Mouse (Mus musculus) hindbrain, embryonic 12.5 days (tissue): Measurements from ENCODE around the gene Ltbp2. TPM values are rescaled to one million over a fixed set of nuclear protein-coding genes. Genes with fewer than 3 reads are reported as not detected.

Experiments
- ATAC-seq: fragments of 200-750 bp; cut with Nextera tagmentation; 2 replicates; pipeline ENCODE4 v1.8.0; 2017; ENCODE audit warnings: moderate TSS enrichment; ENCODE audit not compliant: low FRiP score
- H3K27ac ChIP-seq: fragments of 300-500 bp; sonication (generic); 2 replicates; pipeline ENCODE4 v1.5.1; 2016; ENCODE audit warnings: mild to moderate bottlenecking
- H3K27me3 ChIP-seq: fragments of 300-500 bp; sonication (generic); 2 replicates; pipeline ENCODE4 v1.6.1; 2016; ENCODE audit warnings: mild to moderate bottlenecking
- H3K36me3 ChIP-seq: fragments of 300-500 bp; sonication (generic); 2 replicates; pipeline ENCODE4 v1.6.1; 2016; ENCODE audit warnings: mild to moderate bottlenecking
- H3K4me1 ChIP-seq: fragments of 300-500 bp; sonication (generic); 2 replicates; pipeline ENCODE4 v1.6.1; 2016
- H3K4me2 ChIP-seq: fragments of 300-500 bp; sonication (generic); replicated peaks from 2 replicates; pipeline ENCODE4 v1.6.1; 2016; ENCODE audit warnings: mild to moderate bottlenecking
- H3K4me3 ChIP-seq: fragments of 300-500 bp; sonication (generic); 2 replicates; pipeline ENCODE4 v1.5.1; 2016; ENCODE audit warnings: mild to moderate bottlenecking
- H3K9ac ChIP-seq: fragments of 300-500 bp; sonication (generic); 2 replicates; pipeline ENCODE4 v1.6.1; 2016; ENCODE audit warnings: mild to moderate bottlenecking, moderate library complexity
- H3K9me3 ChIP-seq: fragments of 300-500 bp; sonication (generic); replicated peaks from 2 replicates; pipeline ENCODE4 v1.6.1; 2016; ENCODE audit warnings: mild to moderate bottlenecking
- WGBS: fragments of 180-500 bp; shearing (Covaris S2); methylation state at CpG from one replicate; pipeline ENCODE4 v1.1.7; 2016; 5-methylcytosine and 5-hydroxymethylcytosine counted together
- polyA plus RNA-seq: library from polyadenylated mRNA; unstranded; fragments of >200 nt; fragmentation: Nextera tagmentation; extraction: Ambion mirVana; gene quantifications from 2 replicates; pipeline ENCODE4 v1.2.1, GENCODE M21; 2016

The Ltbp2 gene
- polyA plus RNA-seq, 1 experiment from 2014 or later: 0.45 TPM

DNA sequence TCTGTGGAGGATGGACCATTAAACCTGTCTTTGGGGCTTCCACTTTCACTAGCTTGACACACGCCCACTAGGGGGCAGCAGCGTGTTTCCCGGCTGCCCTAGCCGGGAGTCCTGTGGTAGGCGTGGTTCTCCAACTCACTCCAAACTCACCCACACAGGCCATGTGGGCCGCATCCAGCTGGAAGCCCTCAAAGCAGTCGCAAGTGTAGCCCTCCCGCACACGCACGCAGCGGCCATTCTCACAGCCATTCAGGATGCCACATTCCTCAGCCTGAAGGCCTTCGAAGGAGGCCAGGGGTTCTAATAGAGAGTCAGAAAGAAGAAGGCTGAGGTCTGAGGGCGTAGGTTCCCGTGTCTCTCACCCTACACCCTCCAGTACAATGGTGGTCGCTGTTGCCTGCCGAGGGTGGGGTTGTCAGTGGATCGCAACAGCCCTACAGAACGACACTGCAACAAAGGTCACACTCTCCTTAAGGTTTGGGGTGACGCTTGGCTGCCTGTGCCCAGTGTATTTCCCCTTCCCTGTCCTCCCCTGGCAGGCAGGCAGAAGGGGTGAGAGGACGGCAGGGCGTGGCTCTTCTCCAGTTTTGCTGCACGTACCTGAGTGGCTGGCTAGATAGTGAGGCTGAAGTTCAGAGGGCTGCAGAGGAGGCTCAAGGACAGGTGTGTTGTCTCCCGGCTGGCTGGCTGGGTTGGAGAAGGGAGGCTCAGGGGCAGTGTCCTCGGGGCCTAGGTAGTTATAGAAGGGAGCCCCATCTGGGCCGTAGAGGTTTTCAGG lies 91.5 kb downstream of the Ltbp2 start:
- Histone ChIP-seq H3K36me3 (no peaks in the 10 kb centered on the region), H3K4me1 (peaks cover 5% of the 10 kb centered on the region), H3K9me3 (no peaks in the 10 kb centered on the region), H3K27me3 (no peaks in the 10 kb centered on the region), H3K4me2 (peak overlapping the region; percentile 33), H3K27ac (no peak overlapping the region), H3K9ac (no peak overlapping the region), H3K4me3 (no peak overlapping the region)
- ATAC-seq: peak; percentile 80; the same call in 1 of the 2 replicates
- 36% methylated on average over 25 of the region's 25 CpGs for whole genome bisulfite sequencing

GRCm38 (mm10) chr12:84776229-84776628 lies 100.1 kb downstream of the Ltbp2 start:
- Histone ChIP-seq H3K4me2 (no peak overlapping the region), H3K9me3 (no peaks in the 10 kb centered on the region), H3K36me3 (no peaks in the 10 kb centered on the region), H3K27ac (no peak overlapping the region), H3K4me1 (peaks cover 16% of the 10 kb centered on the region), H3K27me3 (no peaks in the 10 kb centered on the region), H3K4me3 (no peak overlapping the region), H3K9ac (no peak overlapping the region)
- no peak for ATAC-seq

GRCm38 (mm10) chr12:84774376-84774775 lies 102.0 kb downstream of the Ltbp2 start:
- WGBS: 85% methylated on average over 6 of the region's 6 CpGs
- H3K9me3 ChIP-seq: no peaks in the 10 kb centered on the region
- H3K27ac ChIP-seq: no peak overlapping the region
- peaks cover 29% of the 10 kb centered on the region for H3K4me1 ChIP-seq
- no peak overlapping the region for H3K4me3 ChIP-seq
- ATAC-seq: no peak
- peak overlapping the region; percentile 62 for H3K4me2 ChIP-seq
- H3K9ac ChIP-seq: no peak overlapping the region
- H3K27me3 ChIP-seq: no peaks in the 10 kb centered on the region
- H3K36me3 ChIP-seq: no peaks in the 10 kb centered on the region

- Histone ChIP-seq H3K27me3 (no peaks in the 10 kb centered on the region), H3K36me3 (no peaks in the 10 kb centered on the region), H3K4me2 (peak overlapping the region; percentile 62), H3K4me1 (peaks cover 29% of the 10 kb centered on the region), H3K9me3 (no peaks in the 10 kb centered on the region), H3K4me3 (peak overlapping the region; percentile 70), H3K9ac (peak overlapping the region; percentile 81), H3K27ac (peak overlapping the region; percentile 83)
- ATAC-seq: peak; percentile 9; the same call in 1 of the 2 replicates
- WGBS: 1% methylated on average over 20 of the region's 20 CpGs
Observed at GRCm38 (mm10) chr12:84773476-84773875, 102.9 kb downstream of the Ltbp2 start.

DNA sequence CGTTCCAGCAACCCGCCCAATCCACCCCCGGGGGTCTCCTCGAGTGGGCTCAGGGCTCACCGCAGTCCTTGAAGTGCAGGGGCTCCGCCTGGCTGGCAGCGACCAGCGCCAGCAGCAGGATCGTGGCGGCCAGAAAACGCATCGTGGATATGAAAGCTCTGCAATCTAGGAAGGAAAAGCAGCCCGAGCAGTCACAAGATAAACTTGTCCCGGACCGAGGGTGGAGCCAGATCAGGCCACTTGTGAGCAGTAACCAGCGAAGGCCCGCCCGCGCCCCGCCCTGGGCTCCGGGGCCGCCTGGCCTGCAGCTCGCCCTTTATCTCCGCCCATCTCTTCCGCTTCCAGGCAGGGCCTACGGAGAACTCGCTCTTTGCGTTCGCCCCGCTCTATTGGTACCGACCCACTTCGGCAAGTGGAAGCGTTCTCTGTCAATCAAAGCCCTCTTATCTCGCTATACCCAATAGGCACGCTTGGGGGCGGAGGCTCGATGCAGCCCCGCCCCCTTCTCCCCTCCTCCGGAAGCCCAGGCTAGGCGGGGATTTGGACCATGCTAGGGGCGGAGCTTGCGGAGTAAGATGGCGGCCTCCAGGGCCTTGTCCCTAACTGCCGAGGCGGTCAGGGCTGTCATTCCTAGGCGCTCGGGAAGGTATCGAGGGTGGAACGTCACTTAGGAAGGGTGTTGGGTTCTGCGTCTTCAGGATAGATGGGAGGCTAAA lies 103.4 kb downstream of the Ltbp2 start, which contains the start of the genes Npc2 and Isca2:
Gene Npc2, minus strand, starts transcription at position 427 of the 716 bp plus-strand sequence.
Gene Isca2, plus strand, starts transcription at position 526 of the 716 bp plus-strand sequence.
- Histone ChIP-seq H3K9ac (peak within 1 kb of the TSS; percentile 81), H3K36me3 (no peaks in the 10 kb centered on the region), H3K4me2 (peak within 1 kb of the TSS; percentile 74), H3K4me1 (peaks cover 29% of the 10 kb centered on the region), H3K27ac (peak within 1 kb of the TSS; percentile 83), H3K4me3 (peak within 1 kb of the TSS; percentile 70), H3K27me3 (no peaks in the 10 kb centered on the region), H3K9me3 (no peaks in the 10 kb centered on the region)
- under 1% methylated on average over 50 of the region's 50 CpGs for WGBS
- peak; percentile 99 for ATAC-seq

- H3K4me2 ChIP-seq: peak overlapping the region; percentile 74
- peak overlapping the region; percentile 76 for H3K9ac ChIP-seq
- H3K4me3 ChIP-seq: peak overlapping the region; percentile 70
- whole genome bisulfite sequencing: 4% methylated on average over 10 of the region's 10 CpGs
- no peak for ATAC-seq
- H3K4me1 ChIP-seq: peaks cover 32% of the 10 kb centered on the region
- no peaks in the 10 kb centered on the region for H3K27me3 ChIP-seq
- H3K9me3 ChIP-seq: no peaks in the 10 kb centered on the region
- no peaks in the 10 kb centered on the region for H3K36me3 ChIP-seq
- H3K27ac ChIP-seq: peak overlapping the region; percentile 83
Observed at GRCm38 (mm10) chr12:84771981-84772520, 104.3 kb downstream of the Ltbp2 start.

- Histone ChIP-seq H3K27me3 (no peaks in the 10 kb centered on the region), H3K4me1 (peaks cover 32% of the 10 kb centered on the region), H3K9me3 (no peaks in the 10 kb centered on the region), H3K9ac (no peak overlapping the region), H3K27ac (no peak overlapping the region), H3K36me3 (peaks cover 10% of the 10 kb centered on the region), H3K4me3 (no peak overlapping the region), H3K4me2 (no peak overlapping the region)
- WGBS: 94% methylated on average over 7 of the region's 7 CpGs
- no peak for ATAC-seq
Observed at GRCm38 (mm10) chr12:84769624-84770023, 106.7 kb downstream of the Ltbp2 start.

DNA sequence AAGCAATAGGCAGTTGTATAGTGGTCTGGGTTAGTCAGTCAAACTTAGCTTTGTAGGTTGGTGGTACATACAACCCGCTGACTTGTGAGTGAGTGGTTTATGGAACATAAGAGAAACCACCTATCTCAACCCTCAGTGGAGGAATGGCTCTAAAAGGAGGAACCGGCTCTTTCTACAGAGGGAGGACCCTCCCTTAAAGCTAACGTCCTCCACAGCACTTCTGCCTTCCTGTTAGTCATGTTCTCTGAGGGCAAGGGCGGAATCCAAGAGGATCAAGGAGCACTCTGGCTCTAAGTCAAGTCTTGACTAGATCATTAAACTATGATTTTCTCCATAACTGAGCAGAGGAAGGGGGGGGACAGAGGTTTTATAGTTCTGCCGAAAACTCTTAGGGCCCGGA lies 108.8 kb downstream of the Ltbp2 start:
- Histone ChIP-seq H3K9me3 (no peaks in the 10 kb centered on the region), H3K4me3 (no peak overlapping the region), H3K4me2 (no peak overlapping the region), H3K27me3 (no peaks in the 10 kb centered on the region), H3K27ac (no peak overlapping the region), H3K9ac (no peak overlapping the region), H3K4me1 (peaks cover 23% of the 10 kb centered on the region), H3K36me3 (peaks cover 31% of the 10 kb centered on the region)
- 91% methylated on average over 6 of the region's 6 CpGs for WGBS
- ATAC-seq: no peak

GRCm38 (mm10) chr12:84766113-84766735 lies 110.1 kb downstream of the Ltbp2 start:
- H3K36me3 ChIP-seq: peaks cover 31% of the 10 kb centered on the region
- WGBS: 80% methylated on average over 5 of the region's 5 CpGs
- H3K9ac ChIP-seq: no peak overlapping the region

GRCm38 (mm10) chr12:84765506-84765905 lies 110.8 kb downstream of the Ltbp2 start:
- no peak overlapping the region for H3K27ac ChIP-seq
- H3K4me3 ChIP-seq: no peak overlapping the region
- 90% methylated on average over 15 of the region's 15 CpGs for WGBS
- peaks cover 36% of the 10 kb centered on the region for H3K36me3 ChIP-seq
- peaks cover 10% of the 10 kb centered on the region for H3K4me1 ChIP-seq
- ATAC-seq: no peak
- no peaks in the 10 kb centered on the region for H3K9me3 ChIP-seq
- H3K27me3 ChIP-seq: no peaks in the 10 kb centered on the region
- H3K4me2 ChIP-seq: no peak overlapping the region
- no peak overlapping the region for H3K9ac ChIP-seq

More at GRCm38 (mm10) chr12:84766113-84766735, 110.1 kb downstream of the Ltbp2 start:
- ATAC-seq: no peak
- H3K4me1 ChIP-seq: peaks cover 17% of the 10 kb centered on the region
- no peaks in the 10 kb centered on the region for H3K9me3 ChIP-seq
- no peak overlapping the region for H3K27ac ChIP-seq
- H3K4me3 ChIP-seq: no peak overlapping the region
- H3K4me2 ChIP-seq: no peak overlapping the region
- no peaks in the 10 kb centered on the region for H3K27me3 ChIP-seq

DNA sequence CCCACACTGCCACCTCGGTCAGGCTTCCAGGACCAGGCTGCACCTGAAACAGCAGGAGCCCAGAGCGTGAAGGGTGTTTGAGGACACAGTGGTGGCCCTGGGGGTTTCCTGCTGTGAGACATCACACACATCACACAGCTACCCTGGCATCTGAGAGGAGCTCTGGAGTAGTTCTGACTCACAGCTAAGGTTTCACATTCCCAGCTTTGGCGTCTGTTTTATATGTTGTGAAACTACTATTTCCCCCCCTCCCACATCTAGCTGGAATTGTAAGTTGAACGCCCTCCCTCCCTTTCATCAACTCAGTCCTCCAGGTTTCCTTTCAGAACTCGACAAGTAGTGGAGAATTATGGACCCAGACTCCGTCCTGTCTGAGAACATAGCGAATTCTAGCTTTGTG lies 111.6 kb downstream of the Ltbp2 start:
- no peak overlapping the region for H3K9ac ChIP-seq
- H3K4me3 ChIP-seq: no peak overlapping the region
- WGBS: 86% methylated on average over 7 of the region's 7 CpGs
- H3K4me2 ChIP-seq: no peak overlapping the region
- H3K9me3 ChIP-seq: no peaks in the 10 kb centered on the region
- peaks cover 4% of the 10 kb centered on the region for H3K4me1 ChIP-seq
- no peaks in the 10 kb centered on the region for H3K27me3 ChIP-seq
- peaks cover 43% of the 10 kb centered on the region for H3K36me3 ChIP-seq
- H3K27ac ChIP-seq: no peak overlapping the region
- no peak for ATAC-seq
